In the genomic region with DNA sequence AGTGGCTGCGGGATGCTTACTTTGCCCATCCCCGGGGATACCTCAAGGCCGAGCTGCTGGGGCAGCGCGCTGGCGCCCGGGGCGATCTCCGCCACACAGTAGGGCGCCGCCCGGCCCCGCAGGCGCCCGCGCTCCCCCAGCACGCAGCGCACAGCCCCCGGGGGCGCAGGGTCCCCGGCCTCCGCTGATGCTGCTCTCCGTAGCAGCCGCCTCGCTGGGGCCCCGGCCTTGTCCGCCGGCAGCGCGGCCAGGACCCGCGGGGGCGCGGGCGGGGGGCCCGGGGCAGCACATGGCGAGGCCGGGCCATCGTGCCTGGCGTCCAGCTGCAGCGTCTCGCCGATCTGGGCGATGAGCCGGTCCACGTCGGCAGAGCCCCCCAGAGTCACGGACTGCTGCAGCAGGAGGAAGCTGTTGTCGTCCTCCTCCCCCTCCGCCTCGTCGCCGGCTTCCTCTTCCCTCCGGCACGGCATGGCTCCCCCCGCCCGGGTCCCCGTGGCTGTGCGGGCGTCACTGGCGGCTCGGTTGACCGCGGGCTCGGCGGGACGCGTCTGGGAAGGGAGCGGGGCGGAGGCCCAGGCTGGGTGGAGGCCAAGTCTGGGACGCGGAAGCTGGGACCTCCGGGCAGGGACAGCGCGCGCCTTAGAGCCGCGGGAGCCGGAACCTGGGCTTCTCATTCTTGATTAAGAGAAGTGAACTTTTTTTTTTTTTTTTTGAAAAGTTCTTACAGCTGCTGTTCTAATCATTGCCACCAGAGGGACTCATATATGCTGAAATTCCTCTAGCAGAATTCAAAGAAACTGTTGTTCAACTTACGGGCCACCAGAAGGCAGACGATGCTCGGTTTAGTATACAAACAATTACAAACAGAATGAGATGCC, we compare ENCODE assay signal across 8 mouse cellular contexts. TPM values are rescaled to one million over a fixed set of nuclear protein-coding genes. Genes with fewer than 3 reads are reported as not detected.
DNase-seq lines count a peak whose midpoint lies in the region; ATAC-seq and TF ChIP-seq lines count a peak whose summit lies in the region.

Gene Peg12 (minus strand): TSS at position 633 of the 878 bp plus-strand sequence.

- 0 out of 2 replicates have a peak, but pooled peaks cover 7% of the 10 kb centered on the region for H3K9me3 ChIP-seq in hindbrain, embryonic 13.5 days

- H3K36me3 ChIP-seq in hindbrain, embryonic 13.5 days: no peaks in the 10 kb centered on the region

- intact Hi-C loops in left cerebral cortex, adult 2 months (cut with DNase I): no loop called here

- H3K9ac ChIP-seq in hindbrain, embryonic 13.5 days: peak within 1 kb of the TSS; percentile 77

- peak; percentile 71 for ATAC-seq in hindbrain, embryonic 13.5 days (ENCODE audit: low FRiP score)
- peak; percentile 79 for ATAC-seq in megakaryocyte, adult 5-6 weeks (ENCODE audit: poor library complexity, severe bottlenecking)

- TF ChIP-seq CTCF in left cerebral cortex, adult 2 months (IDR thresholded peaks at IDR 0.05): peak; percentile 77

- H3K27me3 ChIP-seq in hindbrain, embryonic 13.5 days: no peaks in the 10 kb centered on the region

- peaks cover 11% of the 10 kb centered on the region; the same call in 1 of the 2 replicates for H3K4me1 ChIP-seq in hindbrain, embryonic 13.5 days (replicated peaks)

- peak within 1 kb of the TSS; percentile 68 for H3K4me2 ChIP-seq in hindbrain, embryonic 13.5 days

- 19% methylated on average over 67 of the region's 82 CpGs for WGBS in hindbrain, embryonic 13.5 days

- H3K4me3 ChIP-seq in hindbrain, embryonic 13.5 days: peak within 1 kb of the TSS; percentile 61
- H3K4me3 ChIP-seq in left cerebral cortex, adult 2 months: peak within 1 kb of the TSS; percentile 46

- peak within 1 kb of the TSS; percentile 83 for H3K27ac ChIP-seq in hindbrain, embryonic 13.5 days
- no peak within 1 kb of the TSS for H3K27ac ChIP-seq in left cerebral cortex, adult 2 months

- peak; percentile 36 for DNase-seq in WW6 (ENCODE audit: low read depth, low spot score)
- peak; percentile 44 for DNase-seq in cerebellum, adult 9-10 months
- peak; percentile 3 to 7 for DNase-seq in frontal cortex, postnatal 25 days (ENCODE audit: low spot score in 2 of 2)
- peak; percentile 15 to 20 for DNase-seq in left cerebral cortex, adult 2 months (ENCODE audit: extremely low spot score in 1 of 2, low spot score in 2 of 2)
- DNase-seq in right cerebral cortex, postnatal 14 days: peak; percentile 23
- peak; percentile 55 for DNase-seq in yolk sac, embryonic 10.5 days (ENCODE audit: low spot score)

RNA-seq across cellular contexts. Expression of gene Peg12, which starts in this region (rescaled TPM):
- 19.5 and 21.6 TPM in 2 replicates for polyA plus RNA-seq in hindbrain, embryonic 13.5 days (2015; fragmentation: Nextera tagmentation; extraction: Ambion mirVana)
- total RNA-seq in left cerebral cortex, adult 2 months (2021): under 1 TPM; 0.26 to 0.29 TPM
- total RNA-seq in megakaryocyte, adult 5-6 weeks (2015): 0.11 and 0.22 TPM in 2 replicates
- total RNA-seq in megakaryocyte, adult 5-6 weeks (2017): 0.59 and 0.61 TPM in 2 replicates

Comparison
In these comparisons a context has a peak if more than half of its experiments do, and no peak if none do; other contexts are left out.
1. Peak in DNase-seq and H3K4me3 ChIP-seq in left cerebral cortex, adult 2 months; RNA of the gene not detected or under 1 TPM.
2. Peak in ATAC-seq in megakaryocyte, adult 5-6 weeks; RNA of the gene not detected or under 1 TPM.
3. DNase-seq: peak in every context shown above with its lines; median percentile 55 in yolk sac, embryonic 10.5 days; 44 in cerebellum, adult 9-10 months; 36 in WW6; 23 in right cerebral cortex, postnatal 14 days; 18 in left cerebral cortex, adult 2 months; 5 in frontal cortex, postnatal 25 days.